Mouse (Mus musculus): ENCODE measurements around the gene Itgam. TPM values are rescaled to one million over a fixed set of nuclear protein-coding genes. Genes with fewer than 3 reads are reported as not detected.

The Itgam gene
- polyA plus RNA-seq, 1 experiment, result 0.25 TPM

DNA sequence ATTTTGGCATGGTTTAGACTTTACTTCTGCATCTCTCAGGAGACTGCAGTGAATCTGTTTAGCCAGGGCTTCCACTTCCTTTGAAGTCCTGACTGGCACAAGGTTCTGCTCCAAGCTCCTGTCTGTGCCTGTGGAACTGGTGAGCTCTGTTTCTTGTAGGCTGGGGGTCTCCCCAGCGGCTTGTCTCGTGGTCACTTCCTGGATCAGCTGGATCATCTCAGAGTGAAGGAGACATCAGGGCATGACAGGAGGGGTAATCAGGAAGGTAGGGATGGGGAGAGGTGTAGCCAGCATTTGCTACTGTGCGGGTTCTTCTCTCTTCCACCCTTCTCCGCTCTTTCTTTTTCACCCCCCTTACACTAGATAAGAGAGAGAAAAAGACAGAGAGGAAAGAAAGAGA, 9.4 kb downstream of the Itgam start:
- Histone ChIP-seq H3K27ac (ENCODE audit: control insufficient read depth, insufficient read depth, low read depth, low read length) (no peak overlapping the region), H3K4me3 (ENCODE audit: control insufficient read depth, low read depth, low read length) (no peak overlapping the region), H3K36me3 (ENCODE audit: control insufficient read depth, insufficient read depth, low read length) (no peaks in the 10 kb centered on the region), H3K27me3 (ENCODE audit: control insufficient read depth, insufficient read depth, low read length) (no peaks in the 10 kb centered on the region), H3K4me1 (ENCODE audit: control insufficient read depth, insufficient read depth, low read length) (no peaks in the 10 kb centered on the region)
- TF ChIP-seq POLR2A (IDR thresholded peaks at IDR 0.05; ENCODE audit: control insufficient read depth, low read depth, low read length) (no peak), CTCF (IDR thresholded peaks at IDR 0.05; ENCODE audit: control insufficient read depth, insufficient read depth, insufficient replicate concordance, low read depth, low read length) (no peak)

DNA sequence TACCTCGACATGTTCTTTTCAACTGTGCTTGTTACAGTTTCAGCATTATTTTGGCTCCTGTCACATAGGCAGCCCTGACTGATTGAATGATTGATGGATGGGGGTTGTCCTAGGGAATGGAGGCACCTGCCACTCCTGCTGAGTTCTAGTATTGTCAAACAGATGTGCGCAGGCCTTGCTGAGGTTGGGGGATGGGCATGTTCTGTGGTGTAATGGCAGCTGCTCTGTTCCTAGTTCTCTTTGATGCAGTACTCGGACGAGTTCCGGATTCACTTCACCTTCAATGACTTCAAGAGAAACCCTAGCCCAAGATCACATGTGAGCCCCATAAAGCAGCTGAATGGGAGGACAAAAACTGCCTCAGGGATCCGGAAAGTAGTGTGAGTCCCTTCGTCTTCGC, 17.6 kb downstream of the Itgam start:
- no peak overlapping the region for H3K27ac ChIP-seq (ENCODE audit: control insufficient read depth, insufficient read depth, low read depth, low read length)
- H3K4me1 ChIP-seq (ENCODE audit: control insufficient read depth, insufficient read depth, low read length), result no peaks in the 10 kb centered on the region
- no peak for TF ChIP-seq POLR2A (IDR thresholded peaks at IDR 0.05; ENCODE audit: control insufficient read depth, low read depth, low read length)
- TF ChIP-seq CTCF (IDR thresholded peaks at IDR 0.05; ENCODE audit: control insufficient read depth, insufficient read depth, insufficient replicate concordance, low read depth, low read length), result no peak

DNA sequence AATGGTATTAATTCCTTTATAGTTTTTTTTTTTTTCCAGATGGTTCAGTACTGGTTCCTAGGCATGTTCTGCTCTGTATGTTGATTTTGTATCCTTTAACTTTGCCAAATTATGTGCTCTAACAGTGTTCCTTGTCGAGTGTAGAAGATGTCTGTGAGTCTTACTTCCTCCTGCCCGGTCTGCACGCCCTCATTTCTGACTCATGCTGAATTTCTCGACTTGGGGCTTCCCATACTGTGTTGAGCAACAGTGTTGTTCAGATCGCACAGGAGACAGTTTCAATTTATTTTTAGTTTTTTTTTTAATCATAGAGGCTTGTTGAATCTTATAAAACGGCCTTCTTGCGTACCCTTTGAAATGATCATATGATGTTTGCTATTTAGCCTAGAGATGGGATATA, 26.7 kb downstream of the Itgam start:
- Histone ChIP-seq H3K4me3 (ENCODE audit: control insufficient read depth, low read depth, low read length) (no peak overlapping the region), H3K4me1 (ENCODE audit: control insufficient read depth, insufficient read depth, low read length) (no peaks in the 10 kb centered on the region), H3K36me3 (ENCODE audit: control insufficient read depth, insufficient read depth, low read length) (no peaks in the 10 kb centered on the region), H3K27me3 (ENCODE audit: control insufficient read depth, insufficient read depth, low read length) (no peaks in the 10 kb centered on the region), H3K27ac (ENCODE audit: control insufficient read depth, insufficient read depth, low read depth, low read length) (no peak overlapping the region)
- TF ChIP-seq POLR2A (IDR thresholded peaks at IDR 0.05; ENCODE audit: control insufficient read depth, low read depth, low read length), result no peak
- no peak for TF ChIP-seq CTCF (IDR thresholded peaks at IDR 0.05; ENCODE audit: control insufficient read depth, insufficient read depth, insufficient replicate concordance, low read depth, low read length)

More for the DNA sequence above, 17.6 kb downstream of the Itgam start:
- Histone ChIP-seq H3K36me3 (ENCODE audit: control insufficient read depth, insufficient read depth, low read length) (no peaks in the 10 kb centered on the region), H3K27me3 (ENCODE audit: control insufficient read depth, insufficient read depth, low read length) (no peaks in the 10 kb centered on the region), H3K4me3 (ENCODE audit: control insufficient read depth, low read depth, low read length) (no peak overlapping the region)

DNA sequence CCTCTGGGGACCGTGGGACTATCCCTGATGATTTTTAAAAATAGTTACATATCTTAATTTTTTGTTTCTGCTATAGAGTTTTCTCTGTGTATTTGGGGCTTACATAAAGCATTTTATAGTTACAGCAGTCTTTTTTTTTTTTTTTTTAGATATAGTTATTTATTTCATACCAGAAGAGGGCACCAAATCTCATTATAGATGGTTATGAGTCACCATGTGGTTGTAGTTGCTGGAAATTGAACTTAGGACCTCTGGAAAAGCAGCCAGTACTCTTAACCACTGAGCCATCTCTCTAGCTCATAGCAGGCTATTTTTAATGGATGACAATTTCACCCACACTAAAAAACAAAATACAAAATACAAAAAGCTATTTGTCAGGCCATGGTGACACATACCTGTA, 35.7 kb downstream of the Itgam start:
- no peaks in the 10 kb centered on the region for H3K4me1 ChIP-seq (ENCODE audit: control insufficient read depth, insufficient read depth, low read length)
- no peaks in the 10 kb centered on the region for H3K36me3 ChIP-seq (ENCODE audit: control insufficient read depth, insufficient read depth, low read length)
- no peak for TF ChIP-seq CTCF (IDR thresholded peaks at IDR 0.05; ENCODE audit: control insufficient read depth, insufficient read depth, insufficient replicate concordance, low read depth, low read length)
- no peak for TF ChIP-seq POLR2A (IDR thresholded peaks at IDR 0.05; ENCODE audit: control insufficient read depth, low read depth, low read length)
- no peak overlapping the region for H3K4me3 ChIP-seq (ENCODE audit: control insufficient read depth, low read depth, low read length)
- H3K27ac ChIP-seq (ENCODE audit: control insufficient read depth, insufficient read depth, low read depth, low read length), result no peak overlapping the region
- no peaks in the 10 kb centered on the region for H3K27me3 ChIP-seq (ENCODE audit: control insufficient read depth, insufficient read depth, low read length)

DNA sequence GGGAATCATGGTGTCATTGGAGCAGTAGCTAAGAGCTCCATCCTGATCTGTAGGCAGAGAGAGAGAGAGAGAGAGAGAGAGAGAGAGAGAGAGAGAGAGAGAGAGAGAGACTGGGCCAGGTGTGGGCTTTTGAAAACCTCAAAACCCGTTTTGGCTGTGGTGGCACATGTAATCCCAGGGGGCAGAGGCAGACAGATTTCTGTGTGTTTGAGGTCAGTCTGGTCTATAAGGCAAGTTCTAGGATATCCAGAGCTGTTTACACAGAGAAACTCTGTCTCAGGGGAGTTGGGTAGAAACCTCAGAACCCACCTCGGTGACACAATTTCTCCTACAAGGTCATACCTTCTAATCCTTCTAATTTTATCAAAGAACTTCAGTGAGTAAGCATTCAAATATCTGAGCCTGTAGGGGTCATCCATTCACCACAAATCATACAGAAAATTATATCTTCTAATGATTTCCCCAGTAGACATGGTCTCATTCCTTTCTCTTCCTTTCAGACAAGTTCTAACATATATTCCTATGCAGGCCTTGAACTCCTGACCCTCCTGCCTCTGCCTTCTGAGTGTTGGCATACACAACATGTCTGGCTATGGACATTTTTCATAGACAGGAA, 38.4 kb downstream of the Itgam start:
- Histone ChIP-seq H3K36me3 (ENCODE audit: control insufficient read depth, insufficient read depth, low read length) (no peaks in the 10 kb centered on the region), H3K4me1 (ENCODE audit: control insufficient read depth, insufficient read depth, low read length) (no peaks in the 10 kb centered on the region), H3K4me3 (ENCODE audit: control insufficient read depth, low read depth, low read length) (no peak overlapping the region), H3K27ac (ENCODE audit: control insufficient read depth, insufficient read depth, low read depth, low read length) (no peak overlapping the region), H3K27me3 (ENCODE audit: control insufficient read depth, insufficient read depth, low read length) (no peaks in the 10 kb centered on the region)
- TF ChIP-seq POLR2A (IDR thresholded peaks at IDR 0.05; ENCODE audit: control insufficient read depth, low read depth, low read length) (no peak), CTCF (IDR thresholded peaks at IDR 0.05; ENCODE audit: control insufficient read depth, insufficient read depth, insufficient replicate concordance, low read depth, low read length) (no peak)

DNA sequence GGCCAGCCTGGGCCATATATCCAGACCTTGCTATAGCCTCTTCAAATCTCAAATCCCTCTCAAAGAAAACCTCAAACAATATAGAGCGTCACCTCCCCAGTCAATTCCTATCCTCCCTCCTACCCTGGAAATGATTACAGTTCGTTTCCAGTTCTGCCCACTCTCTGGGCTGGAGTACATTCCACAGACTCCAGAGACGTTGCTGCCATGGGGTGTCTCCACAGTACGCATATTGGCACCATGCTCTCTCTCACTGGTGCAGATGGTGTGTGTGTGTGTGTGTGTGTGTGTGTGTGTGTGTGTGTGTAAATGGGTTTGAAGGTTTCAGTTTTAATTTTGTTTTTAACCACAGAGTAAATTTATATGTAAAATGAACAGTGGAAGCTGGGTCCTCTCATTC, 42.8 kb downstream of the Itgam start:
- Histone ChIP-seq H3K4me1 (ENCODE audit: control insufficient read depth, insufficient read depth, low read length) (no peaks in the 10 kb centered on the region), H3K4me3 (ENCODE audit: control insufficient read depth, low read depth, low read length) (no peak overlapping the region), H3K36me3 (ENCODE audit: control insufficient read depth, insufficient read depth, low read length) (no peaks in the 10 kb centered on the region), H3K27ac (ENCODE audit: control insufficient read depth, insufficient read depth, low read depth, low read length) (no peak overlapping the region), H3K27me3 (ENCODE audit: control insufficient read depth, insufficient read depth, low read length) (no peaks in the 10 kb centered on the region)
- TF ChIP-seq CTCF (IDR thresholded peaks at IDR 0.05; ENCODE audit: control insufficient read depth, insufficient read depth, insufficient replicate concordance, low read depth, low read length) (no peak), POLR2A (IDR thresholded peaks at IDR 0.05; ENCODE audit: control insufficient read depth, low read depth, low read length) (no peak)

DNA sequence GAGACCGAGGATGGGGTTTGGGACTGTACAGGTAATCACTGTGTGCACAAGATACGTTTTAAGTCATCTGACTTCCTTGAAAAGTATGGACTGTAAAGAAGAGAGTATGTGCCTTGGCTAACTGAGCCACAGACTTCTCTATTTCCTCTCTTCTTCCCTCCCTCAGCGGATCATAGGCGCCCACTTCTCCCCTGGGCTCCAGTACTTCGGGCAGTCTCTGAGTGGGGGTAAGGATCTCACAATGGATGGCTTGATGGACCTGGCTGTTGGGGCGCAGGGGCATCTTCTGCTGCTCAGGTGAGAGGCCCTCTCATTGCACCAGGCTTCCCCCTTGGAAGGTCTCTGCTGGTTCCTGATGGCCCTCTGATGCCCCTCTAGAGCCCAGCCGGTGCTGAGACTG, 45.0 kb downstream of the Itgam start:
- H3K4me1 ChIP-seq (ENCODE audit: control insufficient read depth, insufficient read depth, low read length), result no peaks in the 10 kb centered on the region
- H3K4me3 ChIP-seq (ENCODE audit: control insufficient read depth, low read depth, low read length), result no peak overlapping the region
- TF ChIP-seq CTCF (IDR thresholded peaks at IDR 0.05; ENCODE audit: control insufficient read depth, insufficient read depth, insufficient replicate concordance, low read depth, low read length) (no peak), POLR2A (IDR thresholded peaks at IDR 0.05; ENCODE audit: control insufficient read depth, low read depth, low read length) (no peak)
- no peak overlapping the region for H3K27ac ChIP-seq (ENCODE audit: control insufficient read depth, insufficient read depth, low read depth, low read length)
- H3K27me3 ChIP-seq (ENCODE audit: control insufficient read depth, insufficient read depth, low read length), result no peaks in the 10 kb centered on the region
- H3K36me3 ChIP-seq (ENCODE audit: control insufficient read depth, insufficient read depth, low read length), result no peaks in the 10 kb centered on the region

DNA sequence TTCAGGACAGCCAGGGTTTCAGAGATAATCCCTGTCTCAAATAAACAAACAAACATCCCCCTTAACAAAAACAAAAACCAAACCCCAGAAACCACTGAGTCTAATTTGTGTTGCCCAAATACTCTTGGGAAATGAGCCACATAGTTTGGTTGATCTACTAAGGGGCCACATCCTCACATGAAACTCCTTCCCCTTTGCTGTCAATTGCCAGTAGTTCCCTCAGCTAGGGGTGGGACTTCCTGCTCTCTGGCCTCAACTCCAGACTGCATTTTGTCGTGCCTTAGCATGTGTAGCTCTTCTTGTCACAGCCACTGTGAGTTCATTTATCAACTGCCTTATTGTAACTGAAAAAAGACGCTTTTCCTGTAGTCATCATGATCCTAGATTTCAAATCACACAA, 47.9 kb downstream of the Itgam start:
- H3K4me1 ChIP-seq (ENCODE audit: control insufficient read depth, insufficient read depth, low read length), result no peaks in the 10 kb centered on the region
- H3K4me3 ChIP-seq (ENCODE audit: control insufficient read depth, low read depth, low read length), result no peak overlapping the region
- no peak for TF ChIP-seq POLR2A (IDR thresholded peaks at IDR 0.05; ENCODE audit: control insufficient read depth, low read depth, low read length)
- no peak for TF ChIP-seq CTCF (IDR thresholded peaks at IDR 0.05; ENCODE audit: control insufficient read depth, insufficient read depth, insufficient replicate concordance, low read depth, low read length)
- H3K27ac ChIP-seq (ENCODE audit: control insufficient read depth, insufficient read depth, low read depth, low read length), result no peak overlapping the region
- no peaks in the 10 kb centered on the region for H3K36me3 ChIP-seq (ENCODE audit: control insufficient read depth, insufficient read depth, low read length)
- H3K27me3 ChIP-seq (ENCODE audit: control insufficient read depth, insufficient read depth, low read length), result no peaks in the 10 kb centered on the region

Data from testis, adult 2 months (tissue).